Mouse (Mus musculus) ES-CJ7 (cell line): ENCODE data around the gene Lgr6.
"Not testable (repeated sequence)": the region's sequence is repeated elsewhere in the genome, so short reads cannot be mapped to it uniquely, and the experiment has no call there.

Experiments
- DNase-seq: peaks from one replicate; pipeline ENCODE4 v3.0.0; 2011; ENCODE audit warnings: low read depth, low spot score

Lgr6 gene

GRCm38 (mm10) chr1:135128986-135129385 is 23.9 kb upstream of the Lgr6 start:
- DNase-seq, result no peak

- no peak for DNase-seq
These were observed 22.9 kb upstream of the Lgr6 start for GRCm38 (mm10) chr1:135128011-135128441.

DNA sequence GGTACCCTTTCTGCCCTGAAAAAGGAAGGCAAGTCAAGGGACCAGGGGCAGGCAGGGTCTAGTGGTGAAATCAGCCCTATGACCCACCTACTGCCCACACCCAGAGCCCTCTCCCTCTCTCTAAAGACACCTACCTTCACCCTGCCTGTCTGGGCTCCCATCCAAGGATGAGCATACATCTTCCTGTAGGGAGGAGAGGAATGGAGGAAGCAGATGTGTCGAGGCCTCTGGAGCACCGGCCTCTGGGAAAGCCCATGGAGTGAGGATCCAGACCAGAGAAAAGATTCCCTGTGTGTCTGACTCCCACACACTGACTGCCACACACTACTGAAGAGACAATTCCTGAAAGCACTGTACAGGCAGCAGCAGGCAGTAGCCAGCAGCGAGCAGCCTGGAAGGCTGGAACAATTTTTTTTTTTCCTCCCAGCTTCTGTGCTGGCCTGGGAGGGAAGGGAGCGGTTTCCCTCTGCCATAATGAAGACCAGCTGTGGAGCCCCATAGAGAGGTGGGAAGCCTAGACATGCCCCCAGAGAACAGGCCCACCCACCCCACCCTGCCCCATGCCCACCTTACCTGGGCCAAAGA is 21.5 kb upstream of the Lgr6 start:
- no peak for DNase-seq

DNA sequence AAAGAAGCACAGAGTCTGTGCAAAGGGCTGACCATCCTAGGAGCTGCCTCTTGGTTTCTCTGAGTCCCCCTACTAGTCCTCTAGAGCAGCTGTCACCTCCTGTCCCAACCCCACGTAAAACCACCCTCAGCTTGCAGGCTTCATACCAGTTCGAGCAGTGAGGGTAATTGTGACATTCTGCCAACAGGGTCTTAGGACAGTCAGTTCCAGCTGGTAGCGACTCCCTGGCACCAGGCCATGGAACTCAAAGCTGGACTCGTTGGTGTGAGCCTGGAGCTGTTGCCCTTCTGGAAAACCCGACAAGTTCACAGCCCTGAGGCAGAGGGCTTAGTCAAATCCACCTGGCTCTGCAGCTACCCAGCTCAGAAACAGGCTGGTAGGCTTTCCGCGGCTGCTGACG is 20.9 kb upstream of the Lgr6 start:
- DNase-seq, result no peak

DNA sequence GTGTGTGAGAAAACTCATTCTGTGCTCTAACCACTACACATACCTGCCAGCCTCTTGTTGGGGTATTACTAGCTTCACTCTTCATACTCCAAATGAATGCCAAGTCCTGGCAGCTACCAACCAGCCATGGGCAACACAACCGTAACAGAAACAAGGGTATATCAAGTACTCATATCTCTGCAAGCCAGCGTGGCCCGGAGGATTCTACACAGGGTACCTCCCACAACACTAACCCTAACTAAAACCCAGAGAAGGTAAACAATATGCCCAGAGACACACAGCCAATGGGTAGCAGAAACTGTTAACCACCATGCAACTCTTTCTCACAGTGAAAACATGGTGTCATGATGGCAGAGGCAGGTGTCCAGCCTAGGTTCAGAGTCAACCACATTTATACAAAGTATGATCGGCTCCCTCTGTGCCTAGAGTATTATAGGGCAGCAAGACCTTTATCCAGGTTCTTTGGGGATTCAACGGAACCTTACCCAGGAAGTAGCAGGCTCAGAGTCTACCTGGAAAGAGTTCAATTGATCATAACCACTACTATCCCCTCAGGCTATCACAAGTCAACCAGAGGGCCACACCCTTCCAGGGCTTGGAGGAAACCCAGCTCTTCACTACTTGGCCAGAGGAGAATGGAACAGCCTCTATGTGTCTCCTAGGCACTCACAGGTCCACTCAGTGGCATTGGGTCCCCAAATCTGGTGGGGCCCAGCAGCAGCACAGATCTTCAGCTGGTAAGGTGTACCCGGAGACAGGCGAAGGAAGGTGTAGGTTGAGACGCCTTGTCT is 19.7 kb upstream of the Lgr6 start:
- DNase-seq, result no peak

GRCm38 (mm10) chr1:135112661-135113060 is 7.6 kb upstream of the Lgr6 start:
- peak; percentile 88 for DNase-seq

DNA sequence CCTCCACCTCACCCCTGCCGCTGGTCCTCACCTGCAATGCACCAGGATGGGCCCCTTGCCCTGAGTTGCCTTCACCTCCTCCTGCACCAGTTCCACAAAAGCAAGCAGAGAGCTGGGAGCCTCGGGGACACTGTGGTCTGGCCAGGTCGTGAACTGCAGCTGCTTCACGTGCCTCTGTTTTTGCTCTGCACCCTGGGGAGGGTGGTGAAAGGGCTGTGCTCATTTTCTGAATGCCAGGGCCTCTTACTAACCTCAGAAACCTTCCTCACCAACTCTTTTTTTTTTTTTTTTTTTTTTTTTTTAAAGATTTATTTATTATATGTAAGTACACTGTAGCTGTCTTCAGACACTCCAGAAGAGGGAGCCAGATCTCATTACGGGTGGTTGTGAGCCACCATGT is 6.2 kb upstream of the Lgr6 start:
- DNase-seq, result not testable (repeated sequence)

DNA sequence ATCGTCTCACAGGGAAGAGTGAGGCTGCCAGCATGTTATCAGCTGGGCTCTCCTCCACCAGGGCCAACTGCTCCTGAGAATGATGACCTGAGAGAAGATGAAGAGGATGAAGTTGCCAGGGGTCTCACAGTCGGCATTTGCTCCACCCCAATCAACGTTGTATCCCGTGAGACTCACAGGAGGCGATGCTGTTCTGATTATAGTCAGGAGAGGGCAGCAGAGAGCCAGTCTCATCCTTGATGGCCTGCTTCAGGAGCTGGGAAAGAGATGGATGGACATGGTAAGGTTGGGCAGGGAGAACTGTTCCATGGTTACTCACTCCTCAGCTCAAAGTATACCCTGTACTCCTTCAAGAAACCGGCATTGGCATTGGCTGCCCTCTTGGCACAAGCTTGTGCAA is 5.0 kb upstream of the Lgr6 start:
- peak; percentile 91 for DNase-seq

- DNase-seq, result peak; percentile 96
These were observed 3.5 kb upstream of the Lgr6 start for GRCm38 (mm10) chr1:135108611-135109010.

GRCm38 (mm10) chr1:135105951-135106350 is 875 bp upstream of the Lgr6 start:
- DNase-seq, result peak; percentile 89

DNA sequence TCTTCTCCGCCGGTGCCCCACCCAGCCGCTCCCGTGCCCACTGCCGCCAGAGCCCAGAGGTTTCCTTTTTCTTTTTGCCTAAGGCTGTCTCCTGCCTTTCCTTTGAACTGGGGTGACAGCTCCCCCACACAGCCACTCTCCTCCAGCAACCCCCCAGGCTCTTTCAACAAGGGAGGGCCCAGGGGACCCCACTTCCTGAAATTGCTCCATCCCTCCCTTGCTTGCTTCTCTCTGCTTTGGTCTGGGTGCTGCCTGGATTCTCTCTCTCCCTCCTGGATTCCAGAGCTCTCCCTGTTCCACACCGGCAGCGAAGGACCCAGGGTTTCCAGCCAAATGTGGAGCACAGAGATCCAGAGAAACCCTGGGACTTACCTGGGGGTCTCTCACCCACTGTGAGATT is 4.7 kb downstream of the Lgr6 start:
- no peak for DNase-seq

GRCm38 (mm10) chr1:135098441-135098840 is 6.6 kb downstream of the Lgr6 start:
- DNase-seq, result no peak

- no peak for DNase-seq
These were observed 7.6 kb downstream of the Lgr6 start for GRCm38 (mm10) chr1:135097441-135097840.

DNA sequence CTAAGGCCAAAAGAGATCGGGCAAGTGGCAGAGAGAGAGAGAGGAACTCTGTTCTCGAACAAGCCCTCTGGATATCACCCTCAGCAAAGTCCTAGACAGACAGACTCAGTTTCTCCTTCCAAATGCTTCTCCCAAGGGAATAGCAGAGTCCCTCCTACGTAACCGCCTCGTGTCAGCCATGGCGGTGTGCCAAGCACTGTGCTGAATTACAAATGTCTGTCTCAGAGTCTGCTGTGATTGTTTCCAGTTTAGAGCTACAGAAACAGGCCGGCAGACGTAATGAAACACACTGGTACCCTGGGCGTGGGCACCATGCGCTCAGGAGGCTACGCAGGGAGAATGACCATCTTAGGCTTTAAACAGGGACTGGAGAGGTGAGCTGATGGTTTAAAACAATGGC is 8.8 kb downstream of the Lgr6 start:
- DNase-seq, result no peak

GRCm38 (mm10) chr1:135095189-135095588 is 9.9 kb downstream of the Lgr6 start:
- no peak for DNase-seq

- no peak for DNase-seq
These were observed 10.4 kb downstream of the Lgr6 start for GRCm38 (mm10) chr1:135094723-135095122.

DNA sequence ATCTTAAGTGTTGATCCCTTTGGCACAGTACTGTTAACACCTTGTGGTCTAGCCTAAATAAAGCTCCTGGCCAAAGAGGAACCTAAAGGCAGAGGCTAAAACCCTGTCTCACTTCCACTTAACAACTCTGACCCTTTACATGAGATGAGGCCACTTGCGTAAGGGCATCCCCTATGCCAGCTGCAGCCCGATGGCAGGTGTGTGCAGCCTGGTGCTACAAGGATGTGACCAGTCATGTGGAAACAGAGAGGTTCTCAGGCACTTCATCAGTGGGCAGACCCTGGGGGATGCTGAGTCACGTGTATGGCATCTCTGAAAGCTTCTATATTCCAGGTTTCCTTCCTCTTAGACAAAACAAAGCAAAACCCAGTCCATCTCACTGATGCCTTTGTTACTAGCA is 14.2 kb downstream of the Lgr6 start:
- DNase-seq, result no peak

- no peak for DNase-seq
These were observed 15.4 kb downstream of the Lgr6 start for GRCm38 (mm10) chr1:135089626-135090025.

- DNase-seq, result no peak
These were observed 17.7 kb downstream of the Lgr6 start for GRCm38 (mm10) chr1:135087414-135087813.

- DNase-seq, result no peak
These were observed 19.1 kb downstream of the Lgr6 start for GRCm38 (mm10) chr1:135086015-135086414.

DNA sequence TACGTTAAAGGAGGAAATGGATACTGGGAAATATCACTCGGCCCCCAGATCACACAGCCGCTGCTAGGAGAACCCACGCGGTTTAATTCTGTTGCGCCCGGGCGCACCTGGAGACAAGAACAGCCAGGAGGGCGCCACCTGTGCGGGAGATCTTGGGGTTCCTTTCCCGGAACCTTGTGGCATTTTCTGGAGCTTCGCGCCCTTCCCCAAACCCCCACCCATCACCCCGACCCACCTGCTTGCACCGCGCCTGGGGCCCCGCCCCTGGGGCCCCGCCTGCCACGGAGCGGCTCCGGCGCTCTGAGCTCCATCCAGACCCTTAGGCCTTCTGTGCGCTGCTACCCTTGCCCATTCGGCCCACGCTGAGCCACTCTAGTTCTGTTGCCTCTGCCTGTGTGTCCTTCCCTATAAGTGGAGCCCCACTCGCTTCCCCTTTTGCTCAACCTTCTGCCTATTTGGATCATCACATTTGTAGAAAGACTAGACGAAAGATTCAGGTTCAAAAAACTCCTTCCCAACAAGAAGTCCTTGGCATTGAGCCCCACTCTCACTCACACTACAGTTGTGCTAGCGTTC is 19.7 kb downstream of the Lgr6 start:
- no peak for DNase-seq

DNA sequence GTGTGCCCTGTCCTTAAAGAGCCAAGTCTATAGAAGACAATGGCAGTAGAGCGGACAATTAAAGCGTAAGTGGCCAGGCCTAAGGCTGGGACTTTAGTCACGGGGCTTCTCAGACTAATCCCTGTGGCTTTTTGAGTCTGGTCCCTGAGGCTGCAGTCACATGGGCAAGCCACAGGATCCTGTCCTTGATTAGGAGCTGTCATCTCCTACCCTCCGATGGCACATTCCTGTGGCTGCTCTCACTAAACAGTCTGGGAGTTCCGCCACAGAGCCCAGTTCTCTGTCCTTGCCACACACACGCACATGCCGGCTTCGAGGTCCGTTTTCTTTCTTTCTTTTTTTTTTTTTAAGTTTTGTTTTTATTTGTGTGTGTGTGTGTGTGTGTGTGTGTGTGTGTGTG is 21.6 kb downstream of the Lgr6 start:
- DNase-seq, result no peak

- no peak for DNase-seq
These were observed 22.8 kb downstream of the Lgr6 start for GRCm38 (mm10) chr1:135082267-135082666.
